Mouse (Mus musculus): Measurements from ENCODE around the gene Golim4. TPM values are rescaled to one million over a fixed set of nuclear protein-coding genes. Genes with fewer than 3 reads are reported as not detected.

The Golim4 gene
- polyA plus RNA-seq, 1 experiment from 2014 or later = 20.6 TPM

DNA sequence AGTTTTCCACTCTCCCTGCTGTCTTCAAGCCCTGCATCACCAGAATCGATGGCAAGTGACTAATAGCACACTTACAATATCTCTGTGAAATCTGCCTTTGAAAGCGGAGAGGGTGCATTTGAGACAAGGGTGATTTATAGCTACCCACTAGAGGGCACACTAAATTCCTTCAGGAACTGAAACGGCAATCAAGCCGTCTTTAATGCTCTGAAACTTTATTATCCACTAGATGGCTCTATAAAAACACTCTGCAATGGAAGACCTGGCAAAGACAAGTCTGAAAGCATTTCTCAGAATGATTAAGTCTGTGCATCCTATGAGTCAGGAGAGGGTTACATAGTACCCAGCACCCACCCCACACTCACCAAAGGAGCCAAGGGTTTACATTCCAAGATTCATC, 46.5 kb downstream of the Golim4 start:
- 0 out of 2 replicates have a peak, but pooled peaks cover 9% of the 10 kb centered on the region for H3K36me3 ChIP-seq (ENCODE audit: control insufficient read depth, insufficient read depth, low read length)
- no peaks in the 10 kb centered on the region for H3K9me3 ChIP-seq (ENCODE audit: control insufficient read depth, low read length)
- no peak overlapping the region for H3K9ac ChIP-seq (replicated peaks; ENCODE audit: low read length)
- 25% methylated on average over 4 of the region's 4 CpGs for WGBS
- peak; percentile 85 for DNase-seq
- peaks cover 4% of the 10 kb centered on the region; the same call in 1 of the 2 replicates for H3K4me1 ChIP-seq (ENCODE audit: control insufficient read depth, insufficient read depth, low read length)
- H3K4me3 ChIP-seq (replicated peaks; ENCODE audit: low read depth, low read length) = no peak overlapping the region
- ATAC-seq (ENCODE audit: low FRiP score, low TSS enrichment) = peak; percentile 51; the same call in 1 of the 2 replicates
- H3K27ac ChIP-seq (replicated peaks; ENCODE audit: low read depth, low read length) = no peak overlapping the region
- H3K4me2 ChIP-seq (ENCODE audit: low read length) = no peak overlapping the region
- H3K27me3 ChIP-seq (ENCODE audit: control insufficient read depth, insufficient read depth, low read length) = no peaks in the 10 kb centered on the region

DNA sequence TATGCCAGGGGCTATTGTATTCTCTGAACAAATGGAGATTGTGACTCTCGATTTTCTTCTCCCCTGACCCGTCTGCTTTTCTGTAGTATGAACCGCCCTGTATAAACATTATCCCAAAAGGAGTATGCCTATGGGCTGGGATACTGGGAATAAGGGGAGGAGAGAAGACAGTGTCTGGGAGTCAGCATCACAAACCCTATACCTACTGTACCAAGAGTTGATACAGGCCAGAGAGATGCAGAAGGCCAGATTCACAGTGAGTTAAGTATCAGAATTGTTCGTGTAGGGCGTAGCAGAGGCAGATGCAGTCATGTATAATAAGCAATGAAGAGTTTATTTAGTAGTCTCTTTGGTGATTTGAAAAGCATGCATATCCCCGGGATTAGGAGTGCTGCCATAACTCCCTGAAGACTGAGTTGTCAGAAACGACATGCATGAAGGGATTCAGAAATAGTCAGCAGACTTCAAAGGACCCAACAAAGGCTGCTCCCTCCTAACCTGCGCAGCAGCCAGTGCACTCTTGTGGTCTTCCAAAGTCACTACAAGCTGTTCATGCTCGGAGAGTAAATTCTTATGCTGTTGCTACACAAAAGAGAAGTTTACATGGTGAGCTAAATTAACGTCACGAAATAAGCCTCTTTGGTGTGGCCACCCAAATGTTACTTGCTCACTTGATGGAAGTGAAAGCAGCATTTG, 54.7 kb downstream of the Golim4 start:
- ATAC-seq (ENCODE audit: low FRiP score, low TSS enrichment) = peak; percentile 79; the same call in 1 of the 2 replicates
- H3K27ac ChIP-seq (replicated peaks; ENCODE audit: low read depth, low read length) = peak overlapping the region; percentile 60; the same call in 1 of the 2 replicates
- DNase-seq = peak; percentile 79
- peaks cover 13% of the 10 kb centered on the region; the same call in 1 of the 2 replicates for H3K36me3 ChIP-seq (ENCODE audit: control insufficient read depth, insufficient read depth, low read length)
- H3K9me3 ChIP-seq (ENCODE audit: control insufficient read depth, low read length) = no peaks in the 10 kb centered on the region
- no peaks in the 10 kb centered on the region for H3K4me1 ChIP-seq (ENCODE audit: control insufficient read depth, insufficient read depth, low read length)
- H3K4me2 ChIP-seq (ENCODE audit: low read length) = no peak overlapping the region
- H3K9ac ChIP-seq (replicated peaks; ENCODE audit: low read length) = no peak overlapping the region
- H3K27me3 ChIP-seq (ENCODE audit: control insufficient read depth, insufficient read depth, low read length) = no peaks in the 10 kb centered on the region
- no peak overlapping the region for H3K4me3 ChIP-seq (replicated peaks; ENCODE audit: low read depth, low read length)
- 49% methylated on average over 11 of the region's 11 CpGs for WGBS

GRCm38 (mm10) chr3:75895075-75895474, 61.7 kb downstream of the Golim4 start:
- H3K27me3 ChIP-seq (ENCODE audit: control insufficient read depth, insufficient read depth, low read length) = no peaks in the 10 kb centered on the region
- WGBS = 96% methylated on average over 5 of the region's 5 CpGs
- no peak overlapping the region for H3K9ac ChIP-seq (replicated peaks; ENCODE audit: low read length)
- H3K9me3 ChIP-seq (ENCODE audit: control insufficient read depth, low read length) = no peaks in the 10 kb centered on the region
- ATAC-seq (ENCODE audit: low FRiP score, low TSS enrichment) (no peak), DNase-seq (no peak)
- no peaks in the 10 kb centered on the region for H3K4me1 ChIP-seq (ENCODE audit: control insufficient read depth, insufficient read depth, low read length)
- no peak overlapping the region for H3K4me2 ChIP-seq (ENCODE audit: low read length)
- peaks cover 31% of the 10 kb centered on the region for H3K36me3 ChIP-seq (ENCODE audit: control insufficient read depth, insufficient read depth, low read length)
- H3K4me3 ChIP-seq (replicated peaks; ENCODE audit: low read depth, low read length) = no peak overlapping the region
- no peak overlapping the region for H3K27ac ChIP-seq (replicated peaks; ENCODE audit: low read depth, low read length)

GRCm38 (mm10) chr3:75891581-75891980, 65.2 kb downstream of the Golim4 start:
- Histone ChIP-seq H3K9me3 (ENCODE audit: control insufficient read depth, low read length) (no peaks in the 10 kb centered on the region), H3K36me3 (ENCODE audit: control insufficient read depth, insufficient read depth, low read length) (peaks cover 32% of the 10 kb centered on the region), H3K4me2 (ENCODE audit: low read length) (no peak overlapping the region), H3K4me3 (replicated peaks; ENCODE audit: low read depth, low read length) (no peak overlapping the region), H3K27ac (replicated peaks; ENCODE audit: low read depth, low read length) (no peak overlapping the region), H3K9ac (replicated peaks; ENCODE audit: low read length) (no peak overlapping the region), H3K4me1 (ENCODE audit: control insufficient read depth, insufficient read depth, low read length) (no peaks in the 10 kb centered on the region), H3K27me3 (ENCODE audit: control insufficient read depth, insufficient read depth, low read length) (no peaks in the 10 kb centered on the region)
- WGBS = 93% methylated on average over 3 of the region's 3 CpGs
- DNase-seq = no peak
- ATAC-seq (ENCODE audit: low FRiP score, low TSS enrichment) = no peak

GRCm38 (mm10) chr3:75889323-75889722, 67.4 kb downstream of the Golim4 start:
- Histone ChIP-seq H3K4me3 (replicated peaks; ENCODE audit: low read depth, low read length) (no peak overlapping the region), H3K27ac (replicated peaks; ENCODE audit: low read depth, low read length) (no peak overlapping the region), H3K4me1 (ENCODE audit: control insufficient read depth, insufficient read depth, low read length) (no peaks in the 10 kb centered on the region), H3K9me3 (ENCODE audit: control insufficient read depth, low read length) (no peaks in the 10 kb centered on the region), H3K9ac (replicated peaks; ENCODE audit: low read length) (no peak overlapping the region), H3K4me2 (ENCODE audit: low read length) (no peak overlapping the region), H3K27me3 (ENCODE audit: control insufficient read depth, insufficient read depth, low read length) (no peaks in the 10 kb centered on the region), H3K36me3 (ENCODE audit: control insufficient read depth, insufficient read depth, low read length) (peaks cover 50% of the 10 kb centered on the region)
- ATAC-seq (ENCODE audit: low FRiP score, low TSS enrichment) (no peak), DNase-seq (no peak)
- 94% methylated on average over 1 of the region's 1 CpGs for WGBS

DNA sequence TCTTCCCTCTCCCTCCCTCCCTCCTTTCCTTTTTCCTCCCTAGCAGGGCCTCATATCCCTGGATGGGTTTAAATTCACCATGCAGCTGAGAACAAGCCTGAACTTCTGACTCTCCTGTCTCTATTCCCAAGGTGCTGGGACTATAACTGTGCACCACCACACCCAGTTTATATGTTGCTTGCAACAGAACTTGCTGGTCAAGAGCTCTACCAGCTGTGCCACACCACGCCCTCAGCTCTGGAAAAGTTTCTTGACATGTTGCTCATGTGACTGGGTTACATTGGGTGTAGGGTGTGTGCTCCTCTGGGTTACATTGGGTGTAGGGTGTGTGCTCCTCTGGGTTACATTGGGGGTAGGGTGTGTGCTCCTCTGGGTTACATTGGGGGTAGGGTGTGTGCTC, 75.2 kb downstream of the Golim4 start:
- H3K27ac ChIP-seq (replicated peaks; ENCODE audit: low read depth, low read length) = no peak overlapping the region
- 98% methylated on average over 1 of the region's 1 CpGs for WGBS
- H3K9me3 ChIP-seq (ENCODE audit: control insufficient read depth, low read length) = no peaks in the 10 kb centered on the region
- H3K9ac ChIP-seq (replicated peaks; ENCODE audit: low read length) = no peak overlapping the region
- no peaks in the 10 kb centered on the region for H3K27me3 ChIP-seq (ENCODE audit: control insufficient read depth, insufficient read depth, low read length)
- DNase-seq (no peak), ATAC-seq (ENCODE audit: low FRiP score, low TSS enrichment) (no peak)
- no peaks in the 10 kb centered on the region for H3K4me1 ChIP-seq (ENCODE audit: control insufficient read depth, insufficient read depth, low read length)
- no peak overlapping the region for H3K4me3 ChIP-seq (replicated peaks; ENCODE audit: low read depth, low read length)
- peaks cover 38% of the 10 kb centered on the region for H3K36me3 ChIP-seq (ENCODE audit: control insufficient read depth, insufficient read depth, low read length)
- H3K4me2 ChIP-seq (ENCODE audit: low read length) = no peak overlapping the region

DNA sequence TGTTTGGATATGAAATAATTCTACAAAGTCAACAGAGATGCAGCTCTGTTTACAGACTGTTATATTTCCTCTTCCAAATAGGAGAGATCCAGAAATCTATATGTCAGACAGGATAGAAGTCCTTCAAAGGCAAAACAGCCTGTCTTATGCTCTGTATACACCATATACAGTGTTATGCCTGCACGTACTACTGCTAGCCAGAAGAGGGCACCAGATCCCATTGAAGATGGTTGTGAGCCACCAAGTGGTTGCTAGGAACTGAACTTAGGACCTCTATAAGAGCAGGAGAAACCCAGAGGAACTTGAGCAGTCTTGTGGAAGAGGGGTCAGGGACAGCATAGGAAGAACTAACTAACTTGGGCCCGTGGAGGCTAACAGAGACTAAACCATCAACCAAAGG, 77.5 kb downstream of the Golim4 start:
- H3K4me1 ChIP-seq (ENCODE audit: control insufficient read depth, insufficient read depth, low read length) = no peaks in the 10 kb centered on the region
- H3K36me3 ChIP-seq (ENCODE audit: control insufficient read depth, insufficient read depth, low read length) = peaks cover 26% of the 10 kb centered on the region
- H3K9ac ChIP-seq (replicated peaks; ENCODE audit: low read length) = no peak overlapping the region
- H3K27me3 ChIP-seq (ENCODE audit: control insufficient read depth, insufficient read depth, low read length) = no peaks in the 10 kb centered on the region
- H3K4me2 ChIP-seq (ENCODE audit: low read length) = no peak overlapping the region
- ATAC-seq (ENCODE audit: low FRiP score, low TSS enrichment) (no peak), DNase-seq (no peak)
- no peaks in the 10 kb centered on the region for H3K9me3 ChIP-seq (ENCODE audit: control insufficient read depth, low read length)
- no peak overlapping the region for H3K27ac ChIP-seq (replicated peaks; ENCODE audit: low read depth, low read length)
- H3K4me3 ChIP-seq (replicated peaks; ENCODE audit: low read depth, low read length) = no peak overlapping the region
- WGBS = 92% methylated on average over 2 of the region's 2 CpGs

GRCm38 (mm10) chr3:75868886-75869285, 87.9 kb downstream of the Golim4 start:
- Histone ChIP-seq H3K27ac (replicated peaks; ENCODE audit: low read depth, low read length) (no peak overlapping the region), H3K9ac (replicated peaks; ENCODE audit: low read length) (no peak overlapping the region), H3K27me3 (ENCODE audit: control insufficient read depth, insufficient read depth, low read length) (no peaks in the 10 kb centered on the region), H3K4me1 (ENCODE audit: control insufficient read depth, insufficient read depth, low read length) (no peaks in the 10 kb centered on the region), H3K4me2 (ENCODE audit: low read length) (no peak overlapping the region), H3K9me3 (ENCODE audit: control insufficient read depth, low read length) (no peaks in the 10 kb centered on the region), H3K36me3 (ENCODE audit: control insufficient read depth, insufficient read depth, low read length) (no peaks in the 10 kb centered on the region), H3K4me3 (replicated peaks; ENCODE audit: low read depth, low read length) (no peak overlapping the region)
- DNase-seq = peak; percentile 4
- ATAC-seq (ENCODE audit: low FRiP score, low TSS enrichment) = no peak
- 71% methylated on average over 1 of the region's 1 CpGs for WGBS

GRCm38 (mm10) chr3:75864203-75864602, 92.5 kb downstream of the Golim4 start:
- H3K36me3 ChIP-seq (ENCODE audit: control insufficient read depth, insufficient read depth, low read length) = no peaks in the 10 kb centered on the region
- H3K27ac ChIP-seq (replicated peaks; ENCODE audit: low read depth, low read length) = no peak overlapping the region
- H3K27me3 ChIP-seq (ENCODE audit: control insufficient read depth, insufficient read depth, low read length) = no peaks in the 10 kb centered on the region
- no peak for ATAC-seq (ENCODE audit: low FRiP score, low TSS enrichment)
- H3K9ac ChIP-seq (replicated peaks; ENCODE audit: low read length) = no peak overlapping the region
- DNase-seq = peak; percentile 57
- H3K4me3 ChIP-seq (replicated peaks; ENCODE audit: low read depth, low read length) = no peak overlapping the region
- H3K4me1 ChIP-seq (ENCODE audit: control insufficient read depth, insufficient read depth, low read length) = no peaks in the 10 kb centered on the region
- no peak overlapping the region for H3K4me2 ChIP-seq (ENCODE audit: low read length)
- no peaks in the 10 kb centered on the region for H3K9me3 ChIP-seq (ENCODE audit: control insufficient read depth, low read length)
- 36% methylated on average over 2 of the region's 2 CpGs for WGBS

Measured in midbrain, embryonic 14.5 days (tissue).